Mouse (Mus musculus) liver, postnatal 0 days (tissue): ENCODE measurements around the gene Nop2. TPM values are rescaled to one million over a fixed set of nuclear protein-coding genes. Genes with fewer than 3 reads are reported as not detected.

Source experiments
- ATAC-seq: fragments of 200-750 bp; cut with Nextera tagmentation; 2 replicates; pipeline ENCODE4 v1.8.0; 2017; ENCODE audit warnings: mild to moderate bottlenecking, moderate library complexity
- DNase-seq: peaks from one replicate; pipeline ENCODE4 v3.0.0-alpha.2; 2016
- H3K27ac ChIP-seq: fragments of 300-500 bp; sonication (generic); 2 replicates; pipeline ENCODE4 v1.5.1; 2014; ENCODE audit warnings: antibody characterized with exemption, moderate library complexity, mild to moderate bottlenecking, low read depth
- H3K27me3 ChIP-seq: fragments of 300-500 bp; sonication (generic); 2 replicates; pipeline ENCODE4 v1.6.1; 2014; ENCODE audit warnings: low read length, control low read depth, mixed read lengths; ENCODE audit not compliant: insufficient read depth
- H3K36me3 ChIP-seq: fragments of 300-500 bp; sonication (generic); replicated peaks from 2 replicates; pipeline ENCODE4 v1.6.1; 2014; ENCODE audit warnings: mild to moderate bottlenecking, control low read depth, low read length, moderate library complexity, mixed read lengths; ENCODE audit not compliant: insufficient read depth
- H3K4me1 ChIP-seq: fragments of 300-500 bp; sonication (generic); 2 replicates; pipeline ENCODE4 v1.6.1; 2014; ENCODE audit warnings: antibody characterized with exemption, mild to moderate bottlenecking, control low read depth; ENCODE audit not compliant: insufficient read depth
- H3K4me2 ChIP-seq: fragments of 300-500 bp; sonication (generic); 2 replicates; pipeline ENCODE4 v1.6.1; 2014; ENCODE audit warnings: low read depth, mild to moderate bottlenecking, low read length, moderate library complexity, mixed read lengths
- H3K4me3 ChIP-seq: fragments of 300-500 bp; sonication (generic); 2 replicates; pipeline ENCODE4 v1.5.1; 2014; ENCODE audit warnings: low read depth, low read length
- H3K9ac ChIP-seq: fragments of 300-500 bp; sonication (generic); replicated peaks from 2 replicates; pipeline ENCODE4 v1.6.1; 2014; ENCODE audit warnings: mild to moderate bottlenecking, moderate library complexity
- H3K9me3 ChIP-seq: fragments of 300-500 bp; sonication (generic); 2 replicates; pipeline ENCODE4 v1.6.1; 2016; ENCODE audit warnings: mild to moderate bottlenecking, control low read depth, low read length, mixed read lengths
- CTCF ChIP-seq: sonication (generic); IDR thresholded peaks from 2 replicates; pipeline ENCODE4 v1.5.1; 2016; ENCODE audit warnings: antibody characterized with exemption, low read depth
- EP300 ChIP-seq: IDR thresholded peaks from 2 replicates; pipeline ENCODE4 v1.6.1; 2016; ENCODE audit warnings: antibody characterized with exemption, low read depth, mild to moderate bottlenecking
- WGBS: fragments of 180-500 bp; shearing (Covaris S2); extraction: QIAGEN DNeasy Blood & Tissue Kit; methylation state at CpG from one replicate; pipeline ENCODE4 v1.1.7; 2014; ENCODE audit not compliant: insufficient replicate concordance; 5-methylcytosine and 5-hydroxymethylcytosine counted together
- microRNA-seq: library from miRNA; unstranded; fragments of <30 nt; microRNA quantifications from one replicate; pipeline ENCODE4, GENCODE M21; 2016
- polyA plus RNA-seq: library from polyadenylated mRNA; unstranded; fragments of >200 nt; fragmentation: Nextera tagmentation; extraction: Ambion mirVana; gene quantifications from 2 replicates; pipeline ENCODE4 v1.2.1, GENCODE M21; 2015

The Nop2 gene
- polyA plus RNA-seq, 1 experiment from 2014 or later: 23.2 TPM

DNA sequence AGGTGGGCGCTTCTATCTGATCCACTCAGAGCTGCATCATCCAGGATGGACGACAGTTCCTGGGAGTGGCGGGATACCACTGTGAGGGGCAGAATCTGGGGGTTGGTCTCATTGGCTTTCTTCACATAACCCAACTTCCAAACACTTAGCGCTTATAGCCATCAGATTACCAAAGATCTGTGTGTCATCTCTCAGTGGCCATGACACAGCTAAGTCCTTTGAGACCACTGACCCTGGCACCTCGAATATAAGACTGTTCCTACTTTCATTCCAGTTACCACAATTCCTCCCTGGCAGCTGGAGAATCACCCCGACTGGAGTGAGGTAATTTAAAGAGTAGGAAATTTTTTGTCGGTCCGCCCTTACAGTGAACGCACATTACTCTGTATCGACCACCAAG, 54.5 kb downstream of the Nop2 start:
- H3K36me3 ChIP-seq: peaks cover 83% of the 10 kb centered on the region

DNA sequence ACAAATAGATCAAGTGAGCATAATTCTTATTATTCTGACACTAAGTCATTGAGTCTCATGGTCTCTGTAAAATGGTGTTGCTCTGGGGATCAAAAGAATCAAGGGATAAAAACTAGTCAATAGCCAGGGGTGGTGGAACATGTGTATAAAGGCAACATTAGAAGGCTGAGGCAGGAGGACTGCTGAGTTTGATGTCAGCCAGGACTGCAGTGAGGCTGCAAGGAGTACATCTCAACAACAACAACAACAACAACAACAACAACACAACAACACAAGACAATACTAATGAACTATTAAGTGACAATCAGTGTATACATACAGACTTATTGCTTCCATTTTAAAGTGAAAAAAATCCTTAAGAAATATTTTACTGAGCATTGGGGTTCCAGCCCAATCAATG, 59.1 kb downstream of the Nop2 start:
- Histone ChIP-seq H3K9me3 (no peaks in the 10 kb centered on the region), H3K4me1 (peaks cover 12% of the 10 kb centered on the region), H3K27ac (peak overlapping the region; percentile 100), H3K4me3 (peak overlapping the region; percentile 78), H3K9ac (peak overlapping the region; percentile 83), H3K36me3 (peaks cover 54% of the 10 kb centered on the region), H3K4me2 (peak overlapping the region; percentile 90), H3K27me3 (no peaks in the 10 kb centered on the region)
- no peak for ATAC-seq
- TF ChIP-seq EP300 (no peak), CTCF (no peak)
- no peak for DNase-seq

More for the DNA sequence above, 54.5 kb downstream of the Nop2 start:
- Histone ChIP-seq H3K4me2 (no peak overlapping the region), H3K4me3 (no peak overlapping the region), H3K9ac (no peak overlapping the region), H3K9me3 (no peaks in the 10 kb centered on the region), H3K27ac (no peak overlapping the region), H3K27me3 (no peaks in the 10 kb centered on the region), H3K4me1 (no peaks in the 10 kb centered on the region; the same call in 1 of the 2 replicates)
- 96% methylated on average over 10 of the region's 10 CpGs for WGBS
- DNase-seq (no peak), ATAC-seq (no peak)
- TF ChIP-seq EP300: no peak
- TF ChIP-seq CTCF: no peak

DNA sequence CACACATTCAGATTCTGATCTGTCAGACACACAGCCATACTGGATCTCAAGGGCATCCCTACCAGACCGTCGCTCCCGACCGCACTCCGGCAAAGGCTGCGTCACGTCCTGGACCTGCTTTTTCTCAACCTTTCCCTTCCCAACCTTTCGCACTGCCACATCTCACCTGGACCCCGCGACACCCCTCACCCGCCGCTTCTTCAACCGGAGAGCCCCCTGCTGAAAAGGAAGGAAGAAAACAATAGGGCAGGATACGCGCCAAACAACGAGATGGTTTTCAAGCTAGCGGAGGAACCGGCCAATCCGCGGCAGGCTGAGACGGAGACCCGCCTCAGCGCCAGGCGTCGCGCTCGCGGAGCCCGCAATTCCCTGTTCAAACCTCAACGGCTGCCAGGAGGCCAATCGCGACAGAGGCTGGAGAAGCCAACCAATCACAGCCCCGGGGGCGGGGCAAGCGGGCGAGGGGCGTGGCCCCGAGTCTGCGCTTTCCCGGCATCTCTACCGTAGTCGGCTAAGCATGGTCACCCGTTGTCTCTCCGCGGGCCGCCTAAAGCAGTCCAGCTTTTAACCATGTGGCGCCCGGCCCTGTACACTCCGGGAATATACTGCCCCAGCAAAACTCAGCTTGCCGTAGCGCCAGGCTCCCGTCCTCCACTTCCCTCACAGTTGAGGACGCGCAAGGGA, 59.8 kb downstream of the Nop2 start, which contains the start of the genes Ncapd2 and Mrpl51:
Gene Ncapd2, minus strand, starts transcription at position 370 of the 684 bp plus-strand sequence.
Gene Mrpl51, plus strand, starts transcription at position 470 of the 684 bp plus-strand sequence.
- H3K36me3 ChIP-seq: peaks cover 48% of the 10 kb centered on the region
- under 1% methylated on average over 52 of the region's 54 CpGs for WGBS
- H3K9ac ChIP-seq: peak within 1 kb of the TSS; percentile 83

DNA sequence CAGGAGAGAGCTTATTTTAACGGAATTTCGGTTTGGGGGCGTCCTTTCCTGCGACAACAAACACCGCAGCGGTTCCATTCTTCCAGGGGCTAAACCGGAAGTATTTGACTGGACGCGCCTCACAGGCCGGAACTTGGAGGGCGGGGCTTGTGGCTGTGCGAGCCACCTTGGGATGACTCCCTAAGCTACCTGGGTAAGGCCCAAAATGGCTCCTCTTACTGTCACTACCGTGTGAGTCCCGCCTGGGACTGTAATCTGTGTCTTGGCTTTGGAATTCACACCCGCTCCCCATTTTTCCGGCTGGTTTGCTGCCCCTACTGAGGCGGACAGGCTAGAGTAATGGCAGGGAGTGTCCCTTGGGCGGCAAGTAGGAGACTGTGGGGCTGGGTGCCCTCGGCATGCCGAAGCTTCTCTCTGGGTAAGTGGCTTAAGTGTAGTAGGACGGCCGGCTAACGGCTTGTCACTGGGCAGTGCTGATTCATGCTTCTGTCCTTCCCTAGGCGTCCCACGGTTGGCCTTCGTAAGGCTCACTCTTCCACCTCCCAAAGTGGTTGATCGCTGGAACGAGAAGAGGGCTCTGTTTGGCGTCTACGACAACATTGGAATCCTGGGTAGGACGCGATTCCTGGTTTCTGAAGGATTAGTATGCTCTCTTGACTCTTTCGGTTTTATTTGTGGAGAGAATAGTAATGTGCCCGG, 60.5 kb downstream of the Nop2 start:
- H3K36me3 ChIP-seq: peaks cover 41% of the 10 kb centered on the region

More for the DNA sequence above, 59.8 kb downstream of the Nop2 start, which contains the start of the genes Ncapd2 and Mrpl51:
- Histone ChIP-seq H3K4me1 (peaks cover 12% of the 10 kb centered on the region), H3K27ac (peak within 1 kb of the TSS; percentile 100), H3K9me3 (no peaks in the 10 kb centered on the region), H3K4me3 (peak within 1 kb of the TSS; percentile 78), H3K4me2 (peak within 1 kb of the TSS; percentile 90), H3K27me3 (no peaks in the 10 kb centered on the region)
- no peak; the same call in 1 of the 2 replicates for TF ChIP-seq CTCF
- peak; percentile 10; the same call in 1 of the 2 replicates for TF ChIP-seq EP300
- ATAC-seq: peak; percentile 93
- DNase-seq: peak; percentile 99

DNA sequence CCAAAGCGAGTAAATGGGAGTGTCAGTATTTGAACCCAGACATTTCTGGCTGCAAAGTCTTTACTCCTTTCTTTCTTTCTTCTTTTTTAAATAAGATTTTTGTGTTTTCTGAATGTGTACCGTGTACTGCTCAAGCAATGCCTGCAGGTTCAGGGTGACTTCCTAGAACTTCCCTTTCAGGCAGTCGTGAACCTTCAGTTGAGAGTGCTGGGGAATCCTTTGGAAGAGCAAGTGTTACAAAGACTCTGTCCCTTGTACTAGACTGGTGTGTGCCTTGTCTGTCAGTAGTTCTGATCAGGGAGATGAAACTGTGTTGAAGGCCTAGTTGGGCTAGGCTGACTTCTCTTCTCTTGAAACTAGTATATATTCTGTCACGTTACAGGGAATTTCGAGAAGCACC, 61.1 kb downstream of the Nop2 start:
- DNase-seq (no peak), ATAC-seq (no peak)
- H3K4me3 ChIP-seq: peak overlapping the region; percentile 78
- peak overlapping the region; percentile 83 for H3K9ac ChIP-seq
- 15% methylated on average over 5 of the region's 5 CpGs for WGBS
- H3K27ac ChIP-seq: peak overlapping the region; percentile 100
- H3K27me3 ChIP-seq: no peaks in the 10 kb centered on the region
- H3K4me1 ChIP-seq: peaks cover 12% of the 10 kb centered on the region
- peaks cover 36% of the 10 kb centered on the region for H3K36me3 ChIP-seq
- peak overlapping the region; percentile 90 for H3K4me2 ChIP-seq
- TF ChIP-seq EP300 (no peak), CTCF (no peak)
- no peaks in the 10 kb centered on the region for H3K9me3 ChIP-seq

More for the DNA sequence above, 60.5 kb downstream of the Nop2 start:
- DNase-seq (peak; percentile 95), ATAC-seq (peak; percentile 90)
- Histone ChIP-seq H3K9me3 (no peaks in the 10 kb centered on the region), H3K9ac (peak overlapping the region; percentile 83), H3K4me1 (peaks cover 12% of the 10 kb centered on the region), H3K4me2 (peak overlapping the region; percentile 90), H3K4me3 (peak overlapping the region; percentile 78), H3K27ac (peak overlapping the region; percentile 100), H3K27me3 (no peaks in the 10 kb centered on the region)
- under 1% methylated on average over 34 of the region's 34 CpGs for WGBS
- TF ChIP-seq CTCF (no peak), EP300 (peak; percentile 7; the same call in 1 of the 2 replicates)

DNA sequence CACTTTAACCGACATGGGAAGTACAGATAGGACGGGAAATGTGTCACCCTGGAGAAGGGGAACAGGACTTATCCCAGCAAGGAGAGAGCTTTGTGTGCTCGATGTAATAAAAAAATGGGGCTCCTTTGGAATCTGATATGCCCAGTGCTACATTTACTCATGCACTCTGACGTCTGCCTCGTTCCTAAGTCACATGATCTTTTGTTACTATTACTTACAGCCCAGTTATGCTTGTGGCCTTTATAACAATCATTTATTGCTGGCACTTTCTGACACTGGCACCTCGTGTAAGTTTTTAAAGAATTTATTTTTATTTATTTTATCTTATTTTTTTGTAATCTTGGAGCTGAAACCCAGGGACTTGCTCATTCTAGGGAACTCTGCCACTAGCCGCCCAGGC, 61.7 kb downstream of the Nop2 start:
- peak overlapping the region; percentile 83 for H3K9ac ChIP-seq
- TF ChIP-seq CTCF (no peak), EP300 (no peak)
- DNase-seq: no peak

More for the DNA sequence above, 61.7 kb downstream of the Nop2 start:
- Histone ChIP-seq H3K27me3 (no peaks in the 10 kb centered on the region), H3K4me2 (peak overlapping the region; percentile 90), H3K9me3 (no peaks in the 10 kb centered on the region), H3K36me3 (peaks cover 30% of the 10 kb centered on the region), H3K27ac (peak overlapping the region; percentile 100; the same call in 1 of the 2 replicates), H3K4me1 (peaks cover 12% of the 10 kb centered on the region), H3K4me3 (peak overlapping the region; percentile 78)
- WGBS: 41% methylated on average over 6 of the region's 7 CpGs
- no peak for ATAC-seq

Small RNA genes lying within 50 kb of the gene (microRNA-seq; reads per million reads assigned to microRNA genes)
- gene Mir7045: not detected

Other genes starting within 250 kb of the Nop2 start
- gene Cd4, start 243.7 kb upstream of the Nop2 start, polyA plus RNA-seq: 0.14 and 0.24 TPM in 2 replicates
- 0.33 and 0.40 TPM in 2 replicates for gene Lag3, start 220.2 kb upstream of the Nop2 start, polyA plus RNA-seq
- 116 and 145 TPM in 2 replicates for gene Ptms, start 211.8 kb upstream of the Nop2 start, polyA plus RNA-seq
- 119 and 136 TPM in 2 replicates for gene Mlf2, start 200.5 kb upstream of the Nop2 start, polyA plus RNA-seq
- 61.0 TPM in 2 replicates for gene Cops7a, start 166.4 kb upstream of the Nop2 start, polyA plus RNA-seq
- 0.07 and 0.15 TPM in 2 replicates for gene Pianp, start 135.2 kb upstream of the Nop2 start, polyA plus RNA-seq
- gene Zfp384, start 122.8 kb upstream of the Nop2 start, polyA plus RNA-seq: 3.3 and 3.5 TPM in 2 replicates
- 23.8 and 24.3 TPM in 2 replicates for gene Ing4, start 92.1 kb upstream of the Nop2 start, polyA plus RNA-seq
- gene Acrbp, start 82.2 kb upstream of the Nop2 start, polyA plus RNA-seq: 1.3 and 2.0 TPM in 2 replicates
- 0.57 and 0.85 TPM in 2 replicates for gene Lpar5, start 64.0 kb upstream of the Nop2 start, polyA plus RNA-seq
- gene Chd4, start 35.9 kb upstream of the Nop2 start, polyA plus RNA-seq: 20.0 and 24.5 TPM in 2 replicates
- 4.2 and 4.8 TPM in 2 replicates for gene Iffo1, start 13.3 kb downstream of the Nop2 start, polyA plus RNA-seq
- 1,355 and 1,565 TPM in 2 replicates for gene Gapdh, start 34.6 kb downstream of the Nop2 start, polyA plus RNA-seq
- gene Ncapd2, start 59.8 kb downstream of the Nop2 start, polyA plus RNA-seq: 33.5 and 39.1 TPM in 2 replicates
- gene Mrpl51, start 59.9 kb downstream of the Nop2 start, polyA plus RNA-seq: 210 and 215 TPM in 2 replicates
- 1.4 and 1.7 TPM in 2 replicates for gene Vamp1, start 83.6 kb downstream of the Nop2 start, polyA plus RNA-seq
- gene Tapbpl, start 100.0 kb downstream of the Nop2 start, polyA plus RNA-seq: 14.4 and 14.7 TPM in 2 replicates
- gene Cd27, start 105.1 kb downstream of the Nop2 start, polyA plus RNA-seq: 1.1 and 2.3 TPM in 2 replicates
- gene Tuba3a, start 154.1 kb downstream of the Nop2 start, polyA plus RNA-seq: not detected in 2 replicates
- 31.8 TPM in 2 replicates for gene Ltbr, start 182.0 kb downstream of the Nop2 start, polyA plus RNA-seq
- gene Scnn1a, start 188.8 kb downstream of the Nop2 start, polyA plus RNA-seq: 0.76 and 1.1 TPM in 2 replicates
- 40.5 and 41.1 TPM in 2 replicates for gene Tnfrsf1a, start 217.5 kb downstream of the Nop2 start, polyA plus RNA-seq
- gene Plekhg6, start 248.9 kb downstream of the Nop2 start, polyA plus RNA-seq: 1.1 and 1.2 TPM in 2 replicates